Mouse (Mus musculus) ES-E14 (cell line): ENCODE results near the gene Irf1.

ENCODE experiments used
- ZC3H11A ChIP-seq: IDR thresholded peaks from 2 replicates; pipeline ENCODE4 v1.6.1; 2012; ENCODE audit warnings: low read depth, mild to moderate bottlenecking, inconsistent platforms, low read length, borderline replicate concordance
- ZNF384 ChIP-seq: IDR thresholded peaks from 2 replicates; pipeline ENCODE4 v1.6.1; 2012; ENCODE audit warnings: low read depth, low read length, inconsistent platforms

- TF ChIP-seq ZC3H11A, result no peak
- no peak for TF ChIP-seq ZNF384
These were observed 5.2 kb upstream of the Irf1 start for GRCm38 (mm10) chr11:53764581-53764980.
